Mouse (Mus musculus): ENCODE measurements around the gene Grm1. TPM values are rescaled to one million over a fixed set of nuclear protein-coding genes. Genes with fewer than 3 reads are reported as not detected.
"Not testable (repeated sequence)": the region's sequence is repeated elsewhere in the genome, so short reads cannot be mapped to it uniquely, and the experiment has no call there.

Gene Grm1
- polyA plus RNA-seq, 1 experiment from 2014 or later = 0.04 TPM

DNA sequence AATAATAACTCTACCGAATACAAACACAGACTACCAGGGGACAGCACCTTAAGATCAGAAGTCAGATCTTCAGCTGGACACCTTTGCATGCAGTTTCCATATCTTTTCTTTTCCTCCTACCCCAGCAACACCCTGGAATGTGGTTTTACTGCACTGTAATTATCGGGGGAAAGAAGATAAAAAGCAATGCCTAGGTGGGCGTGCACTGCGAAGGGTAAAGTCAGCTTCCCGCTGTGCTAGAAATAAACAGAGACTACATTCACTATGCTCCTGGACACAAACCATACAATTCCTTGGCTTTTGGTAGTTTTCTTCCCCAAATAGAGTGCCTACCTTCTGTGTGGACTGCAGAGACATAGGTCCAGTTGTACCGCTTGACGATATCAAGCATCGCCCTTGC, 2.6 kb downstream of the Grm1 start:
- TF ChIP-seq CTCF (IDR thresholded peaks at IDR 0.05; ENCODE audit: low read depth) = no peak
- Histone ChIP-seq H3K4me1 (ENCODE audit: insufficient read depth) (no peaks in the 10 kb centered on the region), H3K9me3 (ENCODE audit: low read depth, low read length) (no peaks in the 10 kb centered on the region), H3K27ac (ENCODE audit: low read depth) (no peak overlapping the region), H3K27me3 (ENCODE audit: insufficient read depth, low read length) (peaks cover 28% of the 10 kb centered on the region), H3K36me3 (ENCODE audit: insufficient read depth) (no peaks in the 10 kb centered on the region), H3K9ac (no peak overlapping the region), H3K4me2 (no peak overlapping the region), H3K4me3 (ENCODE audit: low read depth, low read length) (no peak overlapping the region)
- DNase-seq (no peak), ATAC-seq (ENCODE audit: insufficient read depth) (no peak)
- 77% methylated on average over 8 of the region's 8 CpGs for WGBS

- Histone ChIP-seq H3K4me2 (no peak overlapping the region), H3K36me3 (ENCODE audit: insufficient read depth) (no peaks in the 10 kb centered on the region), H3K4me1 (ENCODE audit: insufficient read depth) (no peaks in the 10 kb centered on the region), H3K9ac (no peak overlapping the region), H3K27ac (ENCODE audit: low read depth) (no peak overlapping the region), H3K9me3 (ENCODE audit: low read depth, low read length) (no peaks in the 10 kb centered on the region), H3K27me3 (ENCODE audit: insufficient read depth, low read length) (no peaks in the 10 kb centered on the region), H3K4me3 (ENCODE audit: low read depth, low read length) (no peak overlapping the region)
- DNase-seq = no peak
- ATAC-seq (ENCODE audit: insufficient read depth) = no peak
- TF ChIP-seq CTCF (IDR thresholded peaks at IDR 0.05; ENCODE audit: low read depth) = no peak
- WGBS = 72% methylated on average over 2 of the region's 2 CpGs
Observed at GRCm38 (mm10) chr10:11065136-11065535, 17.0 kb downstream of the Grm1 start.

GRCm38 (mm10) chr10:11061318-11062071, 20.7 kb downstream of the Grm1 start:
- TF ChIP-seq CTCF (IDR thresholded peaks at IDR 0.05; ENCODE audit: low read depth) = no peak
- H3K9ac ChIP-seq = no peak overlapping the region
- no peak for DNase-seq
- H3K4me1 ChIP-seq (ENCODE audit: insufficient read depth) = no peaks in the 10 kb centered on the region
- WGBS = 64% methylated on average over 10 of the region's 10 CpGs
- H3K4me3 ChIP-seq (ENCODE audit: low read depth, low read length) = no peak overlapping the region
- no peak overlapping the region for H3K4me2 ChIP-seq
- ATAC-seq (ENCODE audit: insufficient read depth) = no peak
- H3K27me3 ChIP-seq (ENCODE audit: insufficient read depth, low read length) = no peaks in the 10 kb centered on the region
- H3K27ac ChIP-seq (ENCODE audit: low read depth) = no peak overlapping the region
- no peaks in the 10 kb centered on the region for H3K36me3 ChIP-seq (ENCODE audit: insufficient read depth)
- H3K9me3 ChIP-seq (ENCODE audit: low read depth, low read length) = no peaks in the 10 kb centered on the region

DNA sequence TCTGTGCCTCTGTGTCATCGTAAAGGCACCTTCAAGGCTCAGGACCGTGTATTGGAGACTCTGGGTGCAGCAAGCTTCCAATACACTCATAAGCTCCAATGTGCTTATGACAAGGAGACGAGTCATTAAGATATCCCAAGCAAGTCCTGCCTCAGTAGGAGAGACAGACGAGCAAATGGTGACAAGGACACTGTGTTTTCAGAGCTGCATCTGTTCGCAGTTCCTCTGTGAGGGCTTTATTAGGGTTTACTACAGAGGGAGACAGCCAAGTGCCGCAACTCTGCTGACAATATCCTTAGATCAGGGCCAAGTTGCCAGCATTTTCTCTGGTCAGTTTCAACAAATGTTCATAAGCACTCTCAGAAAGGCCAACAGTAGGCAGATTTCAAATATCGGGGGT, 32.8 kb downstream of the Grm1 start:
- 74% methylated on average over 7 of the region's 7 CpGs for WGBS
- Histone ChIP-seq H3K4me1 (ENCODE audit: insufficient read depth) (no peaks in the 10 kb centered on the region), H3K9ac (no peak overlapping the region), H3K27me3 (ENCODE audit: insufficient read depth, low read length) (no peaks in the 10 kb centered on the region), H3K36me3 (ENCODE audit: insufficient read depth) (no peaks in the 10 kb centered on the region), H3K27ac (ENCODE audit: low read depth) (no peak overlapping the region), H3K9me3 (ENCODE audit: low read depth, low read length) (no peaks in the 10 kb centered on the region), H3K4me3 (ENCODE audit: low read depth, low read length) (no peak overlapping the region), H3K4me2 (no peak overlapping the region)
- ATAC-seq (ENCODE audit: insufficient read depth) (no peak), DNase-seq (no peak)
- no peak for TF ChIP-seq CTCF (IDR thresholded peaks at IDR 0.05; ENCODE audit: low read depth)

GRCm38 (mm10) chr10:11045421-11045820, 36.7 kb downstream of the Grm1 start:
- WGBS = 50% methylated on average over 13 of the region's 13 CpGs
- not testable (repeated sequence) for H3K4me1 ChIP-seq (ENCODE audit: insufficient read depth); H3K9me3 ChIP-seq (ENCODE audit: low read depth, low read length); H3K27me3 ChIP-seq (ENCODE audit: insufficient read depth, low read length); H3K9ac ChIP-seq; H3K36me3 ChIP-seq (ENCODE audit: insufficient read depth); H3K4me2 ChIP-seq; DNase-seq; H3K27ac ChIP-seq (ENCODE audit: low read depth); H3K4me3 ChIP-seq (ENCODE audit: low read depth, low read length); ATAC-seq (ENCODE audit: insufficient read depth)

DNA sequence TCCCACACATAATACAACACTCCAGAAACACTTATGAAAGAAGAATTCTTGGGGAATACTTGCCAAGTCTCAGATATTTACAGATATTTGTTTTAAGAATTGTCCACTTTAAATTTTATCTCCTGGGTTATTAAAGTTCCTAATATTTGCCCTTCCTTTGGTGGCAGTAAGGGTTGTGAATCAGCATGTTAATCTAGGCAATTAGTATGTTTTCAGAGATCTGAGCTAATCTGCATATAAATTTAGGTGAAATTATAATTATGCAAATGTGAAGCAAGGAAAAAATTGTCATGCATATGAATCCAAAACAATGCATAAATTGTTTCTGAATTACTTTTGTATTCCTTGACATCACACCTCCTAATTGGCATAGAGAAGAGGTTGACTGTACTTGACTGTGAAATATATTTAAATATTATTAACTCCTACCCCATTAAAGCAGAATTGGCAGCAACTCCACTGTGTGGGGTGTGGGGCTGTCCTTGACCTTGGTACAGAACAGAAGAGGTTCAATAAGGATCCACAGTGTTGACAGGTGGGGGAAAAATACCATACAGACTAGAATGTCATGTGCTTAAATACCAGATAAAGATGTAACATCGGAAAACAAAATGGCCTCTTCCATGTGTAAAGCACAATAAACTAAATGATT, 37.6 kb downstream of the Grm1 start:
- TF ChIP-seq CTCF (IDR thresholded peaks at IDR 0.05; ENCODE audit: low read depth) = no peak
- Histone ChIP-seq H3K36me3 (ENCODE audit: insufficient read depth) (no peaks in the 10 kb centered on the region), H3K27ac (ENCODE audit: low read depth) (no peak overlapping the region), H3K9me3 (ENCODE audit: low read depth, low read length) (no peaks in the 10 kb centered on the region), H3K4me2 (no peak overlapping the region), H3K4me1 (ENCODE audit: insufficient read depth) (no peaks in the 10 kb centered on the region), H3K9ac (no peak overlapping the region), H3K27me3 (ENCODE audit: insufficient read depth, low read length) (no peaks in the 10 kb centered on the region), H3K4me3 (ENCODE audit: low read depth, low read length) (no peak overlapping the region)
- ATAC-seq (ENCODE audit: insufficient read depth) = no peak
- 92% methylated on average over 1 of the region's 1 CpGs for WGBS
- DNase-seq = no peak

DNA sequence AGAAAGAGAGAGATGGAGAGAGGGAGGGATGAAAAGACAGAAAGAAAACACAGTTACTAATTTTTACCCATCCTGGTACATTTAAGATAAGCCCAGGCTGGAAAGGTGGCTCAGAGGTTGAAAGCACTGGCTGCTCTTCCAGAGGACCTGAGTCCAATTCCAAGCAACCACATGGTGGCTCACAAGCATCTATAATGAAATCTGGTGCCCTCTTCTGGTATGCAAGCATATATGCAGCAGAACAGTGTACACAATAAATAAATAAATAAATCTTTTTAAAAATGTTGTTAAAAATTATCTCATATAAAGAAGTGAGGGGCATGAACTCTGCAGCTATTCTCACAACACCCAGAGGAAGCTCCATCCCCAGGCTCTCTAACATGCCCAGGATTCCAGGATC, 42.8 kb downstream of the Grm1 start:
- Histone ChIP-seq H3K4me3 (ENCODE audit: low read depth, low read length) (no peak overlapping the region), H3K4me2 (no peak overlapping the region), H3K4me1 (ENCODE audit: insufficient read depth) (no peaks in the 10 kb centered on the region), H3K27me3 (ENCODE audit: insufficient read depth, low read length) (no peaks in the 10 kb centered on the region), H3K27ac (ENCODE audit: low read depth) (no peak overlapping the region), H3K36me3 (ENCODE audit: insufficient read depth) (no peaks in the 10 kb centered on the region), H3K9me3 (ENCODE audit: low read depth, low read length) (no peaks in the 10 kb centered on the region), H3K9ac (no peak overlapping the region)
- DNase-seq = no peak
- TF ChIP-seq CTCF (IDR thresholded peaks at IDR 0.05; ENCODE audit: low read depth) = peak; percentile 29
- no peak for ATAC-seq (ENCODE audit: insufficient read depth)

Measured in lung, embryonic 14.5 days (tissue).